Mouse (Mus musculus) macrophage (primary cell): ENCODE measurements around the gene Polr1a. TPM values are rescaled to one million over a fixed set of nuclear protein-coding genes. Genes with fewer than 3 reads are reported as not detected.

Experiments
- H3K27ac ChIP-seq: fragments of 350-480 bp; formaldehyde crosslinking; 2 replicates; pipeline ENCODE4 v1.9.0; 2021
- H3K36me3 ChIP-seq: fragments of 350-480 bp; formaldehyde crosslinking; 2 replicates; pipeline ENCODE4 v1.9.0; 2021; ENCODE audit errors: inconsistent target
- H3K4me3 ChIP-seq: fragments of 350-480 bp; formaldehyde crosslinking; 2 replicates; pipeline ENCODE4 v1.9.0; 2021; ENCODE audit errors: inconsistent target
- H3K79me2 ChIP-seq: fragments of 350-480 bp; formaldehyde crosslinking; 2 replicates; pipeline ENCODE4 v1.9.0; 2021; ENCODE audit errors: inconsistent target
- WGBS: methylation state at CpG from one replicate; pipeline ENCODE4 v1.1.7; 2026; ENCODE audit warnings: inconsistent platforms; ENCODE audit not compliant: missing documents; 5-methylcytosine and 5-hydroxymethylcytosine counted together
- polyA plus RNA-seq: library from polyadenylated mRNA; stranded (reverse); fragments of 250-400 nt; gene quantifications from 3 replicates; pipeline ENCODE4 v1.2.4, GENCODE M21; 2018; ENCODE audit warnings: inconsistent platforms

Polr1a gene
- polyA plus RNA-seq, 1 experiment from 2014 or later: 16.6 TPM

DNA sequence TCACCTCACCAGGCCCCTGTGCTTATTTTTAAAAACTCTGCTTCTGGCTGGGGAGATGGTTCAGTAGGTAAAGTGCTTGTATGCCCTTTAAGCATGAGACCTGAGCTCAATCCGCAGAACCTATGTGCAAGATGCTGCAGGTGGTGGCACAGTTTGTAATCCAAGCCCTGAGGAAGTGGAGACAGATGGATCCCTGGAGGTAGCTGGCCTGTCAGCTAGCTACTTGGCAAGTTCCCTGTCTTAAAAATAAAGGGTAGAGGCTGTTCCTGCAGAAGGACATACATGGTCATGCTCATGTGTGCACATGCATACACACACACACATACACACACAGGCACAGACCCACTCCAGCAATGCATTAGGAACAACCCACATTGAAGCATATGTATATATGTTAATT lies 88.4 kb downstream of the Polr1a start:
- H3K36me3 ChIP-seq: no peaks in the 10 kb centered on the region
- no peaks in the 10 kb centered on the region for H3K79me2 ChIP-seq
- H3K27ac ChIP-seq: no peak overlapping the region
- 100% methylated on average over 1 of the region's 1 CpGs for WGBS
- H3K4me3 ChIP-seq: no peak overlapping the region

DNA sequence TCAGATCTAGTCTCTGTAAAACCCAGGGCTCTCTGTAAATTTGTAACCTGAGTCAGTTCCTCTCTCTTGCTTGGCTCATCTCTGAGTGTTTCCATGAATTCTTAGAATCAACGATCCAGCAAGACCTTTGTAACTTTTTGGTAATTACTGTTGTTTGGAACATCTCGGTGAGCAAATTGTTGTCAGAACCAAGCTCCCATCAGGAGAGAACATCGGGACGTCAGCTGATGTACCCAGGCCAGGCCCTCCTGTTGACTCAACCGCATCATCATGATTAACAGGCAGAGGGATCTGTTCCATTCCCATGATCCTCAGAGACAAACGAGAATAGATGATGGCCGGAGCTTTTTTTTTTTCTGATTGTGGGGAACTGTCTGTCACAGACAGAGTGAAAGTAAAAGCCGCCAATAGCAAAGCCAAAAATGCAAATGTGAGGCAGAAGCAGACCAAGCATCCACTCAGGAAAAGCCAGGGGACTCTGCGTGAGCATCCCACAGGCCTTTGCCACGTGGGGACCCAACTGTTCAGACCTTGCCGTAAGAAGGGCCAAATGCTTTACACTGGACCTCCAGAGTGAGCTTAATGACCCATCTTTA lies 91.2 kb downstream of the Polr1a start:
- no peaks in the 10 kb centered on the region for H3K36me3 ChIP-seq
- H3K27ac ChIP-seq: no peak overlapping the region
- 90% methylated on average over 11 of the region's 11 CpGs for WGBS
- no peak overlapping the region for H3K4me3 ChIP-seq
- no peaks in the 10 kb centered on the region for H3K79me2 ChIP-seq

DNA sequence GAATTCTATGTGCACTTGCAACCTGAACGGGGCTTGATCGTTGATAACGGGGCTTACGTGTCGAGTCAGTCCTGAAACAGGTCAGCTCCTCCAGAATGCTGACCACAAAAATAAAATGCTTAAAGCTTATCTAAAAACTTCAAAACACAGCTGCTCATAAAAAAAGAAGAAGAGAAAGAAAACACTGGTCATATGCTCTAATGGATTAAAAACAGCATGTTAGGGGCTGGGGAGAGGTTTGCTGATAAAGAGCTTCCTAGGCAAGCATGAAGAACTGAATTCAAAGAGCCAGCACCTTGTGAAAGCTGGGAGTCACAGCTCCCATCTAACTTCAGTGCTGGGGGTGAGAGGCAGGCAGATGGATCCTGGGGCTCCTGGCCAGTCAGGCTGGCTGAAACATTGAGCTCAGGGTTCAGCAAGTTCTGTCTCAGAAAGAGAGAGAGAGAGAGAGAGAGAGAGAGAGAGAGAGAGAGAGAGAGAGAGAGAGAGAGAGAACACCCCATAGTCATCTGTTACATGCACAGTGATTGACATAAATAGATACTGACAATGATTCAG lies 92.4 kb downstream of the Polr1a start:
- Histone ChIP-seq H3K27ac (no peak overlapping the region), H3K36me3 (no peaks in the 10 kb centered on the region), H3K79me2 (no peaks in the 10 kb centered on the region), H3K4me3 (no peak overlapping the region)
- 67% methylated on average over 5 of the region's 5 CpGs for WGBS

DNA sequence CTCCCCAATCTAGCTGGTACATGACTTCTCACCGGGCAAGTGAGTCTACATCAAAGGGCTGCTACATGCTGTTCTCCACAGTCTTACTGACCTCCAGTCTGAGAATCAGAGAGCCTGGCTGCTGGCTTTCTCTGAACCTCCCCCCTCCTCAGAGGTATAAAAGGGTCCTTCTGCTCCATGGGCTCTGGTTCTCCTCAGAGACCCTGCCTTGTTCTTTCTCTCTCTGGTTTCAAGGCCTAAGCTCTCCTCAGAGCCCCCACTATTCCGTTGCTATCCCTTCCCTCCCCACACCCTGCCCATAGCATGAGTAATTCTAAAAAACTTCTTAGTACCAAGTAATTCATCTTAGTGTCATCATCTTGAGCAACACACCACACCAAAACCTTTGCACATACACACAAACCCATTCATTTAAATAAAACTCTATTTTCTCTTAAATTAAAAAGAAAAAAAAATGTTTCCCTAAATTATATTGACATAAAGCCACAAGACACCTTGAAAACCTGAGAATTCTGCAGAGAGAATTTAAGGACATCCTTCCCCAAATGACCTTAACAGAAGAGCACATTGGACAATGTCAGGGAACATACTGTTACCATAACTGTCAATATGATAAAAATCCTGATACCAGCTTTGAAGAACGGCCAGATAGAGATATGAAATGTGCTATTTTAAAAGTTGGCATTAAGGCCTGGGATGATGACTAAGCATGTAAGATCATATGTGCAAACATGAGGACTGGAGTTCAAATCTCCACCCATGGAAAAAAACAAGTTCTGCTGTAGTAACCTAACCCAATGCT lies 98.8 kb downstream of the Polr1a start:
- WGBS: 100% methylated on average over 3 of the region's 3 CpGs
- Histone ChIP-seq H3K4me3 (no peak overlapping the region), H3K27ac (no peak overlapping the region), H3K79me2 (no peaks in the 10 kb centered on the region), H3K36me3 (no peaks in the 10 kb centered on the region)

DNA sequence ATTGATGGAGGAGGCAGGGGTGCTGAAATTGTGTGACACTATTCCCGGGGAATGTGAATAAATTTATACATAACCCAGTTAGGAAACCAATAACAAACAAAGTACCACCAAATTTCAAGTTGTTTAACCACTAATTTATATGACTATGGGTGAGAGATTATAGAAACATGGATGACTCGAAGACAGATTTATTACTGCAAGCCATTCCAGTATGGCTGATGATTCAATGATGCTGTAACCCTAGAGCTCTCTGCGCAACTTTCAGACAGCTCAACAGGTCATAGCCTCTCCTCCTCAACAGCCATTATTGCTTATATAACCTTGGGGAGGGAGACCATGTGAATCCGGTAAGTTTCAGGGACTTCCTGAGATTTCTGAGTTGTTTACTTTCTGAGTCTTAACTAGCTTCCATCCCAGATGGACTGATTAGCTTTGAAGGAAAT lies 99.4 kb downstream of the Polr1a start:
- no peaks in the 10 kb centered on the region for H3K79me2 ChIP-seq
- H3K4me3 ChIP-seq: no peak overlapping the region
- no peak overlapping the region for H3K27ac ChIP-seq
- 98% methylated on average over 4 of the region's 4 CpGs for WGBS
- no peaks in the 10 kb centered on the region for H3K36me3 ChIP-seq

DNA sequence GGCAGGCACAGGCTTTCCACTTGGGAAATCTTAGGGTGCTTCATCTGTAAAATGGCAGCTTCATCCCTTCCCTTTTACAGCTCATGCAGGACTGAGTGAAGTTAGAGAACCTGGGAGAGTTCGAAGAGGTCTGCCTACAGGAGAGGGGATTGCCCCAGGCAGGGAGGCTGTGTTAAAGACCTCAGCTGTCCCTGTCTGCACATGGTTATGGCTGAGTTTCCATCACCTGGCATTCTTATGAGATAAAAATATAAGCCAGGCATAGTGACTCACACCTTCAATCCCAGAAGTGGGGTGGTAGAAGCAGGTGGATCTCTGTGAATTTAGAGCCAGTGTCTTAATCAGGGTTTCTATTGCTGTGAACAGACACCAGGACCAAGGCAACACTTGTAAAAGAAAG lies 100.6 kb downstream of the Polr1a start:
- H3K27ac ChIP-seq: no peak overlapping the region
- no peaks in the 10 kb centered on the region for H3K79me2 ChIP-seq
- 100% methylated on average over 1 of the region's 1 CpGs for WGBS
- H3K4me3 ChIP-seq: no peak overlapping the region
- no peaks in the 10 kb centered on the region for H3K36me3 ChIP-seq

DNA sequence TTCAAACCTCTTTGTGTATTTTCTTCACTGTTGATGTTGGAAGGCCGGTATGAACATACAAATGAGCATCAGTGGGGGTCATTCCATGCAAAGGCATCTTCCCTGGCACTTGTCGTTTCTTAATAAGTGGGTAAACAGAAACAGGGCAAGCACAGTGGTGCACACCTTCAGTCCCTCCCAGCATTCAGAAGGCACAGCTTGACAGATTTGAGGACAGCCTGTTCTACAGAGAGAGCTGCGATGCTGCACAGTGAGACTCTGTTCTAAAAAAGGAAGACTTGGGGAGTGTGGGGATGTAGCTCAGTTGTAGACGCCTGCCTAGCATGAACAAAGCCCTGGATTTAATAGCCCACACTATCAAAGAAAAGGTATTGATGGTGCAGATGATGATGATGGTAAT lies 105.2 kb downstream of the Polr1a start:
- Histone ChIP-seq H3K27ac (no peak overlapping the region), H3K4me3 (no peak overlapping the region), H3K79me2 (no peaks in the 10 kb centered on the region), H3K36me3 (no peaks in the 10 kb centered on the region)
- 95% methylated on average over 4 of the region's 4 CpGs for WGBS

DNA sequence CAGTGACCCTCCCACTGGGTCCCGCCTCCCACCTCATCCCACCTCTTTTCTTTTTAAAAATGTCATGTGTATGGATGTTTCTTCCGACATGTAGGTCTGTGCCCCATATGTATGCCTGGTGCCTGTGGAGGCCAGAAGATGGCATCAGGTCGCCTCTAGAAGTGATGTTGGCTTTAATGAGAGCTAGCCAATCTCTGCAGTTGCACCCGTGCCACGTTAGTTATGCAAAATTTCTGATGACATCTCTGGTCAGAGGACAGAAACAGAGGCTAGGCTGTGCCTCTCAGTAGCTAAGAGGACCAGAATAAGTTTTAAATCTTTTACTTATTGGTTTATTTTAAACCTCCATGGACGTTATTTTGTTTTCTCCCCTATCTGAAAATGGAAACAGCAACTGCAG lies 109.2 kb downstream of the Polr1a start:
- H3K27ac ChIP-seq: no peak overlapping the region
- 91% methylated on average over 6 of the region's 6 CpGs for WGBS
- no peaks in the 10 kb centered on the region for H3K79me2 ChIP-seq
- no peaks in the 10 kb centered on the region for H3K36me3 ChIP-seq
- H3K4me3 ChIP-seq: no peak overlapping the region

DNA sequence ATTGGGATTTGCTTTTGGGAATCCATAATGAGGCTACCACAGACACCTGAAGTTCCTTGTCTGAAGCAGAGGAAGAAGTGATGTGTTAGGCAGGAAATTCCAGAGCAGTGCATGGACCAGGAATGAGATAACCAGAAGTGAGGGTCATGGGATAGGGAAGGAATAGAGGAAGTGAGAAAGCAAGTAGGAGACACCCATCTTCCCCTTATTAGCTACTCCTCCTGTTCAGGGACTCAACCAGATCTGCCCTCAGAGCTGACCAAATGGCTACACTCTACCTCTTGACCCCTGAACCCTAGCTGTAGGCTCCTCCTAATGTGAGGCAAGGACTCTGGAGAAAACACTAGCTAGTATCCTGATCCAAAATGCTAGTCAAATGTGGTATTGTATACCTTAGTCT lies 116.6 kb downstream of the Polr1a start:
- no peaks in the 10 kb centered on the region for H3K79me2 ChIP-seq
- peak overlapping the region; percentile 7 for H3K27ac ChIP-seq
- H3K36me3 ChIP-seq: no peaks in the 10 kb centered on the region
- no peak overlapping the region for H3K4me3 ChIP-seq

DNA sequence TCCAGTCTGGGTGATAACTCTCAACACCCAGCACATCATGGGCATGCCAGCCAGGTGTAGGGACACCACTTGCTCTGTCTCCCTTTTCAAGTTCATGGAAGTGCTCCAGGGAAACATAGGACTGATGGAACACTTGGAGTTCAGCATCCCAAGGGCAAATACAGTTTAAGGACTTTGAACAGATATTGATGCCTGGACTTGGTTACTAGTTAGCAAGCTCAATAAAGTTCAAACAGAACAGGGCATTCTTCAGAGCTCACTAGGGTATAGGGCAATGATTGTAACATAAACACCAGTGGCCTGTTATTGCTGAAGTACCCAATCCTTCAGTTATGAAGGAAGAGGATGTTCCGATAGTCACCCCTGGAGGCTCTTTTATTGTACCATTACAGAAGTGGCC lies 119.2 kb downstream of the Polr1a start:
- H3K27ac ChIP-seq: no peak overlapping the region
- H3K79me2 ChIP-seq: no peaks in the 10 kb centered on the region
- 100% methylated on average over 1 of the region's 1 CpGs for WGBS
- H3K4me3 ChIP-seq: no peak overlapping the region
- H3K36me3 ChIP-seq: no peaks in the 10 kb centered on the region

DNA sequence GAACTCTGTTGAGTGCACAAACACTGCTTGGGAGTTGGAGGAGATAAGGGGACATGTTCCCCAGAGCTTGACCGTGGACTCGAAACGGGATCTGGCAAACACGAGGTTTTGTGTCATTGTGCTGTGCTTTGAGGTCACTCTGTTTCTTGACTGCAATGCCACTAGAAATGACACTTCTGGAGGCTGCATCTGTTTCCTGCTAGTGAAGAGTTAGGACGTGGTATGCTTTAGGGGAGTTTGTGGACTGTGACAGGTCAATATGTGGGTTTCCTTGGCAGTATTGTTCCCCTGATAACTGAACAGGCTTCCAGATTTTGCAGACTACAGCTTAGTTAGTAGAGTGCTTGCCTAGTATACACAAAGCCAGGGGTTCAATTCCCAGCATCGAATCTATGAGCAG lies 120.8 kb downstream of the Polr1a start:
- Histone ChIP-seq H3K27ac (no peak overlapping the region), H3K36me3 (no peaks in the 10 kb centered on the region), H3K79me2 (no peaks in the 10 kb centered on the region), H3K4me3 (no peak overlapping the region)
- 42% methylated on average over 6 of the region's 6 CpGs for WGBS

Other genes starting within 250 kb of the Polr1a start
- gene Reep1, start 201.5 kb upstream of the Polr1a start, polyA plus RNA-seq: not detected in 3 replicates
- gene Mrpl35, start 82.1 kb upstream of the Polr1a start, polyA plus RNA-seq: 11.0 to 21.7 TPM (median 19.0 TPM) in 3 replicates
- 63.7 to 112 TPM (median 107 TPM) in 3 replicates for gene Immt, start 77.7 kb upstream of the Polr1a start, polyA plus RNA-seq
- 13.1 to 37.8 TPM (median 34.7 TPM) in 3 replicates for gene Ptcd3, start 303 bp upstream of the Polr1a start, polyA plus RNA-seq
- gene St3gal5, start 188.5 kb downstream of the Polr1a start, polyA plus RNA-seq: 13.3 to 105 TPM (median 18.9 TPM) in 3 replicates